Mouse (Mus musculus) hindbrain, postnatal 0 days (tissue): ENCODE measurements around the gene Hoxb3. TPM values are rescaled to one million over a fixed set of nuclear protein-coding genes. Genes with fewer than 3 reads are reported as not detected.

Experiments used
- ATAC-seq: fragments of 200-750 bp; cut with Nextera tagmentation; 2 replicates; pipeline ENCODE4 v1.8.0; 2017; ENCODE audit warnings: mild to moderate bottlenecking, moderate TSS enrichment, moderate library complexity
- DNase-seq: peaks from one replicate; pipeline ENCODE4 v3.0.0-alpha.2; 2015; ENCODE audit warnings: low spot score
- H3K27ac ChIP-seq: fragments of 300-500 bp; sonication (generic); 2 replicates; pipeline ENCODE4 v1.5.1; 2014; ENCODE audit warnings: mild to moderate bottlenecking
- H3K27me3 ChIP-seq: fragments of 300-500 bp; sonication (generic); 2 replicates; pipeline ENCODE4 v1.6.1; 2014; ENCODE audit warnings: low read length, mixed read lengths; ENCODE audit not compliant: insufficient read depth
- H3K36me3 ChIP-seq: fragments of 300-500 bp; sonication (generic); 2 replicates; pipeline ENCODE4 v1.6.1; 2014; ENCODE audit warnings: low read length, mixed read lengths; ENCODE audit not compliant: insufficient read depth
- H3K4me1 ChIP-seq: fragments of 300-500 bp; sonication (generic); 2 replicates; pipeline ENCODE4 v1.6.1; 2014; ENCODE audit warnings: antibody characterized with exemption, low read length, mixed read lengths; ENCODE audit not compliant: insufficient read depth
- H3K4me2 ChIP-seq: fragments of 300-500 bp; sonication (generic); 2 replicates; pipeline ENCODE4 v1.6.1; 2014; ENCODE audit warnings: low read depth, mild to moderate bottlenecking, low read length, moderate library complexity, mixed read lengths
- H3K4me3 ChIP-seq: fragments of 300-500 bp; sonication (generic); 2 replicates; pipeline ENCODE4 v1.5.1; 2014; ENCODE audit warnings: low read length
- H3K9ac ChIP-seq: fragments of 300-500 bp; sonication (generic); replicated peaks from 2 replicates; pipeline ENCODE4 v1.6.1; 2014; ENCODE audit warnings: mild to moderate bottlenecking, low read length, moderate library complexity, mixed read lengths
- H3K9me3 ChIP-seq: fragments of 300-500 bp; sonication (generic); 2 replicates; pipeline ENCODE4 v1.6.1; 2016; ENCODE audit warnings: low read length, mixed read lengths
- CTCF ChIP-seq: IDR thresholded peaks from 2 replicates; pipeline ENCODE4 v1.5.1; 2016; ENCODE audit warnings: antibody characterized with exemption, control low read depth, low read depth
- WGBS: fragments of 180-500 bp; shearing (Covaris S2); extraction: QIAGEN DNeasy Blood & Tissue Kit; methylation state at CpG from one replicate; pipeline ENCODE4 v1.1.7; 2014; 5-methylcytosine and 5-hydroxymethylcytosine counted together
- polyA plus RNA-seq: library from polyadenylated mRNA; unstranded; fragments of >200 nt; fragmentation: Nextera tagmentation; extraction: Ambion mirVana; gene quantifications from 2 replicates; pipeline ENCODE4 v1.2.1, GENCODE M21; 2015
- total RNA-seq: library from RNA; depleted of rRNA; stranded (reverse); fragments of >200 nt; gene quantifications from 2 replicates; pipeline ENCODE4 v1.2.3, GENCODE M21; 2014

Gene Hoxb3
- total and polyA plus RNA-seq, 2 experiments from 2014 or later = 8.1 to 42.2 TPM

- 2% methylated on average over 34 of the region's 34 CpGs for WGBS
- ATAC-seq (no peak), DNase-seq (no peak)
- Histone ChIP-seq H3K4me1 (no peaks in the 10 kb centered on the region), H3K9me3 (no peaks in the 10 kb centered on the region), H3K9ac (peak overlapping the region; percentile 1; the same call in 1 of the 2 replicates), H3K27me3 (peaks cover 86% of the 10 kb centered on the region), H3K4me3 (peak overlapping the region; percentile 5; the same call in 1 of the 2 replicates), H3K27ac (peak overlapping the region; percentile 68), H3K4me2 (peak overlapping the region; percentile 24), H3K36me3 (no peaks in the 10 kb centered on the region)
- no peak for TF ChIP-seq CTCF
Measured at GRCm38 (mm10) chr11:96314671-96315343, 8.3 kb upstream of the Hoxb3 start.

GRCm38 (mm10) chr11:96315344-96315681 lies 7.8 kb upstream of the Hoxb3 start:
- Histone ChIP-seq H3K4me2 (peak overlapping the region; percentile 24), H3K36me3 (no peaks in the 10 kb centered on the region), H3K4me3 (0 out of 2 replicates have a peak overlapping the region, but pooled peaks have one; percentile 5), H3K4me1 (no peaks in the 10 kb centered on the region), H3K27ac (peak overlapping the region; percentile 68; the same call in 1 of the 2 replicates), H3K9me3 (no peaks in the 10 kb centered on the region), H3K27me3 (peaks cover 80% of the 10 kb centered on the region), H3K9ac (no peak overlapping the region; the same call in 1 of the 2 replicates)
- ATAC-seq = no peak
- DNase-seq = no peak
- 8% methylated on average over 5 of the region's 5 CpGs for WGBS
- TF ChIP-seq CTCF = no peak

- Histone ChIP-seq H3K9ac (0 out of 2 replicates have a peak overlapping the region, but pooled peaks have one; percentile 19), H3K4me1 (no peaks in the 10 kb centered on the region), H3K27me3 (peaks cover 72% of the 10 kb centered on the region), H3K4me2 (peak overlapping the region; percentile 56), H3K27ac (peak overlapping the region; percentile 85; the same call in 1 of the 2 replicates), H3K9me3 (no peaks in the 10 kb centered on the region), H3K4me3 (no peak overlapping the region), H3K36me3 (no peaks in the 10 kb centered on the region)
- ATAC-seq = no peak
- WGBS = 6% methylated on average over 18 of the region's 18 CpGs
- no peak for TF ChIP-seq CTCF
- no peak for DNase-seq
Measured at GRCm38 (mm10) chr11:96316696-96317607, 6.2 kb upstream of the Hoxb3 start.

- H3K9ac ChIP-seq = peak within 1 kb of the TSS; percentile 60
- no peaks in the 10 kb centered on the region for H3K36me3 ChIP-seq
- H3K27ac ChIP-seq = peak within 1 kb of the TSS; percentile 85
- no peaks in the 10 kb centered on the region for H3K4me1 ChIP-seq
- H3K9me3 ChIP-seq = no peaks in the 10 kb centered on the region
- no peak for TF ChIP-seq CTCF
- ATAC-seq = peak; percentile 28; the same call in 1 of the 2 replicates
- H3K4me2 ChIP-seq = peak within 1 kb of the TSS; percentile 56
- H3K27me3 ChIP-seq = peaks cover 72% of the 10 kb centered on the region
- 1% methylated on average over 28 of the region's 28 CpGs for WGBS
- H3K4me3 ChIP-seq = peak within 1 kb of the TSS; percentile 35
- DNase-seq = no peak
Measured at GRCm38 (mm10) chr11:96317608-96318367, 5.3 kb upstream of the Hoxb3 start, which contains the start of gene Hoxb4. TSS of gene Hoxb4 (plus strand) at chr11:96318267.

GRCm38 (mm10) chr11:96318368-96319070 lies 4.6 kb upstream of the Hoxb3 start:
- ATAC-seq (peak; percentile 77; the same call in 1 of the 2 replicates), DNase-seq (peak; percentile 82)
- Histone ChIP-seq H3K36me3 (no peaks in the 10 kb centered on the region), H3K4me1 (no peaks in the 10 kb centered on the region), H3K4me3 (peak overlapping the region; percentile 35), H3K27me3 (peaks cover 71% of the 10 kb centered on the region), H3K9me3 (no peaks in the 10 kb centered on the region), H3K9ac (peak overlapping the region; percentile 60), H3K4me2 (peak overlapping the region; percentile 56), H3K27ac (peak overlapping the region; percentile 85)
- TF ChIP-seq CTCF = no peak
- WGBS = under 1% methylated on average over 37 of the region's 45 CpGs
